Mouse (Mus musculus) embryonic facial prominence, embryonic 12.5 days (tissue): ENCODE results near the gene Paox. TPM values are rescaled to one million over a fixed set of nuclear protein-coding genes. Genes with fewer than 3 reads are reported as not detected.

ENCODE experiments used
- ATAC-seq: fragments of 200-750 bp; cut with Nextera tagmentation; 2 replicates; pipeline ENCODE4 v1.8.0; 2017; ENCODE audit not compliant: insufficient number of reproducible peaks, insufficient read depth, low FRiP score, low TSS enrichment
- H3K27ac ChIP-seq: fragments of 300-500 bp; sonication (generic); 2 replicates; pipeline ENCODE4 v1.5.1; 2016; ENCODE audit warnings: mild to moderate bottlenecking
- H3K27me3 ChIP-seq: fragments of 300-500 bp; sonication (generic); 2 replicates; pipeline ENCODE4 v1.6.1; 2016; ENCODE audit warnings: mild to moderate bottlenecking, moderate library complexity
- H3K36me3 ChIP-seq: fragments of 300-500 bp; sonication (generic); 2 replicates; pipeline ENCODE4 v1.6.1; 2016; ENCODE audit warnings: mild to moderate bottlenecking
- H3K4me1 ChIP-seq: fragments of 300-500 bp; sonication (generic); 2 replicates; pipeline ENCODE4 v1.6.1; 2016
- H3K4me2 ChIP-seq: fragments of 300-500 bp; sonication (generic); replicated peaks from 2 replicates; pipeline ENCODE4 v1.6.1; 2016; ENCODE audit warnings: mild to moderate bottlenecking, moderate library complexity
- H3K4me3 ChIP-seq: fragments of 300-500 bp; sonication (generic); 2 replicates; pipeline ENCODE4 v1.5.1; 2016; ENCODE audit warnings: mild to moderate bottlenecking
- H3K9ac ChIP-seq: fragments of 300-500 bp; sonication (generic); 2 replicates; pipeline ENCODE4 v1.6.1; 2016; ENCODE audit warnings: mild to moderate bottlenecking, moderate library complexity
- H3K9me3 ChIP-seq: fragments of 300-500 bp; sonication (generic); 2 replicates; pipeline ENCODE4 v1.6.1; 2016; ENCODE audit warnings: mild to moderate bottlenecking, moderate library complexity
- WGBS: fragments of 180-500 bp; shearing (Covaris S2); methylation state at CpG from one replicate; pipeline ENCODE4 v1.1.7; 2016; 5-methylcytosine and 5-hydroxymethylcytosine counted together
- polyA plus RNA-seq: library from polyadenylated mRNA; unstranded; fragments of >200 nt; fragmentation: Nextera tagmentation; extraction: Ambion mirVana; gene quantifications from 2 replicates; pipeline ENCODE4 v1.2.1, GENCODE M21; 2016

Paox gene
- polyA plus RNA-seq, 1 experiment from 2014 or later, result 19.1 TPM

DNA sequence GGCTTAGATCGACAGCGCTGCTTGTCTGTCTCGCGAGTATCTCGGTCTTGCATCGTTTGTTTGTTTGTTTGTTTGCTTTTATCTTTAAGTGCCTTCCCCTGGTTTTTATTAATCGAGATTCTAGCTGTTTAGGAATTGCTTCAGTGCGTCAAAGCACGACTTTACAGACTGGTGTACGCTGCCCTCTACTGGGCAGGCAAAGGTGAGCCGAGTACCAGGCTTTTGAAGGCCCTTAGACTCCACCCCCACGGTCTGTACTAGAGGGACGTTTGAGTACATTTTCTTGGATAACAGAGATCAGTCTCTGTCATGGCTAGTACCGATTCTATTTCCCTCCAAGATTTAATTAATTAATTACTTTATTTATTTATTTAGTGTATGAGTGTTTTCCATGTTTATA, 25.8 kb downstream of the Paox start:
- ATAC-seq, result no peak
- Histone ChIP-seq H3K9ac (no peak overlapping the region), H3K4me2 (no peak overlapping the region), H3K27ac (no peak overlapping the region), H3K9me3 (no peaks in the 10 kb centered on the region), H3K4me3 (no peak overlapping the region), H3K4me1 (peaks cover 5% of the 10 kb centered on the region; the same call in 1 of the 2 replicates), H3K27me3 (no peaks in the 10 kb centered on the region), H3K36me3 (no peaks in the 10 kb centered on the region)
- 5% methylated on average over 14 of the region's 14 CpGs for WGBS

- no peaks in the 10 kb centered on the region for H3K4me1 ChIP-seq
- H3K9ac ChIP-seq, result no peak overlapping the region
- no peaks in the 10 kb centered on the region for H3K27me3 ChIP-seq
- ATAC-seq, result no peak
- no peak overlapping the region for H3K27ac ChIP-seq
- H3K4me2 ChIP-seq, result no peak overlapping the region
- 0 out of 2 replicates have a peak, but pooled peaks cover 4% of the 10 kb centered on the region for H3K36me3 ChIP-seq
- H3K4me3 ChIP-seq, result no peak overlapping the region
- no peaks in the 10 kb centered on the region for H3K9me3 ChIP-seq
- 80% methylated on average over 4 of the region's 4 CpGs for whole genome bisulfite sequencing
These were observed 29.0 kb downstream of the Paox start for GRCm38 (mm10) chr7:140144550-140144949.

GRCm38 (mm10) chr7:140153383-140153782, 37.8 kb downstream of the Paox start:
- Histone ChIP-seq H3K27ac (no peak overlapping the region), H3K9ac (peak overlapping the region; percentile 35), H3K4me1 (peaks cover 11% of the 10 kb centered on the region), H3K27me3 (peaks cover 33% of the 10 kb centered on the region), H3K4me3 (peak overlapping the region; percentile 26), H3K4me2 (peak overlapping the region; percentile 49), H3K36me3 (0 out of 2 replicates have a peak, but pooled peaks cover 4% of the 10 kb centered on the region), H3K9me3 (no peaks in the 10 kb centered on the region)
- WGBS, result 3% methylated on average over 28 of the region's 28 CpGs
- no peak for ATAC-seq

- WGBS, result 25% methylated on average over 4 of the region's 4 CpGs
- H3K9me3 ChIP-seq, result no peaks in the 10 kb centered on the region
- 0 out of 2 replicates have a peak, but pooled peaks have one; percentile 52 for ATAC-seq
- H3K4me2 ChIP-seq, result peak overlapping the region; percentile 57
- 0 out of 2 replicates have a peak, but pooled peaks cover 4% of the 10 kb centered on the region for H3K36me3 ChIP-seq
- peak overlapping the region; percentile 32 for H3K4me3 ChIP-seq
- H3K27me3 ChIP-seq, result peaks cover 33% of the 10 kb centered on the region
- H3K4me1 ChIP-seq, result peaks cover 11% of the 10 kb centered on the region
- no peak overlapping the region for H3K9ac ChIP-seq
- H3K27ac ChIP-seq, result no peak overlapping the region
These were observed 38.2 kb downstream of the Paox start for GRCm38 (mm10) chr7:140153829-140154217.

GRCm38 (mm10) chr7:140154218-140154927, 38.8 kb downstream of the Paox start, which contains the start of gene Sprn:
Gene Sprn (minus strand): TSS chr7:140154877.
- no peak for ATAC-seq
- H3K36me3 ChIP-seq, result 0 out of 2 replicates have a peak, but pooled peaks cover 4% of the 10 kb centered on the region
- WGBS, result 1% methylated on average over 27 of the region's 28 CpGs
- H3K9ac ChIP-seq, result peak within 1 kb of the TSS; percentile 42
- no peak within 1 kb of the TSS for H3K27ac ChIP-seq
- H3K4me3 ChIP-seq, result peak within 1 kb of the TSS; percentile 32
- peaks cover 11% of the 10 kb centered on the region for H3K4me1 ChIP-seq
- no peaks in the 10 kb centered on the region for H3K9me3 ChIP-seq
- H3K27me3 ChIP-seq, result peaks cover 33% of the 10 kb centered on the region
- peak within 1 kb of the TSS; percentile 57 for H3K4me2 ChIP-seq

DNA sequence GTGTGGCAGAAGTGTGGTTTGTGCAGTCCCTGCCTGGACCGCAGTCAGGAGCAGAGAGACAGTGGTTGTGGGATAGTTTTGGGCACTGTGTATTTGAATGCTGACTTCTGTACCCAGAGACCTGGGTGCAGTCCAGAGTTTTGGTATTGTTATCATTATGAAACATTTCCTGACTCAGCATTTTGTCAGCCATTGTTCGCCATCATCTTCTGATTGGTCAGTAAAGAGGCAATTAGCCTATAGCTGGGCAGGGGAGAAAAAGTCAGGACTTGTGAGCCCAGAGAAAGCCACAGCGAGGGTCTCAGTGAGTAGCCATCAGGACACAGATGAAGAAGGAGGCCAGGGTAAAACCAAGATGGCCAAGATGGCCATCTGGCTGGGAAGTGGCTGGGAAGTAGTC, 44.8 kb downstream of the Paox start:
- Histone ChIP-seq H3K4me3 (no peak overlapping the region), H3K4me1 (no peaks in the 10 kb centered on the region), H3K36me3 (no peaks in the 10 kb centered on the region), H3K9me3 (no peaks in the 10 kb centered on the region), H3K9ac (no peak overlapping the region), H3K27ac (no peak overlapping the region), H3K4me2 (no peak overlapping the region), H3K27me3 (peaks cover under 1% of the 10 kb centered on the region)
- 78% methylated on average over 3 of the region's 3 CpGs for WGBS
- no peak for ATAC-seq

- H3K9me3 ChIP-seq, result no peaks in the 10 kb centered on the region
- H3K4me2 ChIP-seq, result no peak within 1 kb of the TSS
- no peaks in the 10 kb centered on the region for H3K4me1 ChIP-seq
- H3K36me3 ChIP-seq, result no peaks in the 10 kb centered on the region
- 78% methylated on average over 7 of the region's 7 CpGs for WGBS
- no peaks in the 10 kb centered on the region for H3K27me3 ChIP-seq
- no peak within 1 kb of the TSS for H3K9ac ChIP-seq
- no peak for ATAC-seq
- no peak within 1 kb of the TSS for H3K4me3 ChIP-seq
- H3K27ac ChIP-seq, result no peak within 1 kb of the TSS
These were observed 49.1 kb downstream of the Paox start, which contains the start of gene Olfr522 for GRCm38 (mm10) chr7:140164664-140165063. Gene Olfr522 (minus strand): TSS chr7:140164764.

GRCm38 (mm10) chr7:140167950-140168349, 52.4 kb downstream of the Paox start:
- 83% methylated on average over 1 of the region's 1 CpGs for WGBS
- no peaks in the 10 kb centered on the region for H3K9me3 ChIP-seq
- H3K4me1 ChIP-seq, result no peaks in the 10 kb centered on the region

DNA sequence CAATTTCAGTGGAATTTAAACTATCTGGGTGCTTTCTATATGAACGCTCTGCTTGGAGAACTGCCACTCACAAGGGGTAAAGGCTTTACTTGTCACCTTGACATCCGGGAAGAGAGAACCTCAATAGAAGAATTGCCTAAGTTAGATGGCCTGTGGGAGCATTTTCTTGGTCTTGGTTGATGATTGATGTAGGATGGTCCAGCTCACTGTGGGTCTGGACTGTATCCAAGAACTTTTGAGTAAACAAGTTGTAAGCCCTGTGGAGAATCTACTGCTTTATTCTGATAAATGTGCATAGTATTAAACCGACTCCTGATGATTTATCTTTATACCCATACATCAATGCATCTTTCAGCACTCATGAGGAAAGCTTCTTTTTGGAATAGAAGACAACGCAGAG, 53.8 kb downstream of the Paox start:
- no peaks in the 10 kb centered on the region for H3K9me3 ChIP-seq
- H3K4me3 ChIP-seq, result no peak overlapping the region
- no peak for ATAC-seq
- H3K4me2 ChIP-seq, result no peak overlapping the region
- H3K4me1 ChIP-seq, result no peaks in the 10 kb centered on the region
- H3K27me3 ChIP-seq, result no peaks in the 10 kb centered on the region
- 70% methylated on average over 4 of the region's 4 CpGs for WGBS
- no peak overlapping the region for H3K9ac ChIP-seq
- H3K27ac ChIP-seq, result no peak overlapping the region
- no peaks in the 10 kb centered on the region for H3K36me3 ChIP-seq

More at GRCm38 (mm10) chr7:140167950-140168349, 52.4 kb downstream of the Paox start:
- H3K27me3 ChIP-seq, result no peaks in the 10 kb centered on the region
- no peak overlapping the region for H3K4me2 ChIP-seq
- no peak overlapping the region for H3K4me3 ChIP-seq
- no peak overlapping the region for H3K9ac ChIP-seq
- no peak overlapping the region for H3K27ac ChIP-seq
- ATAC-seq, result no peak
- H3K36me3 ChIP-seq, result no peaks in the 10 kb centered on the region

DNA sequence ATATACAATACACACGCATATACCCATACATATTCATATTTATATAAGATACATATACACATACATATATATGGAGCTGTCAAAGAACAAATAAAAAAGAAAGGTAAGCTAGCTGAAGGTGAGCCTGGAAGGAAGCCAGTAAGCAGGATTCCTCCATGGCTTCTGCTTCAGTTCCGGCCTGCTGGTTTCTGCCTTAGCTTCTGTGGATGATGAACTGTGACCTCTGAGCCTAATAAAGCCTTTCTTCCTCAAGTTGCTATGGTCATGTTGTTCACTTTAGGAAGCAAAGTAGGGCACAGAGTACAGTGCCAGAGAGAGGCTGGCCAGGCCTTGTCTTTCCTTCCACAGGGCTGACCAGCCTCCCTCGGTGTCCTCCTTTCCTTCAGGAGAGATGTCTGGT, 55.3 kb downstream of the Paox start:
- 91% methylated on average over 3 of the region's 3 CpGs for WGBS
- no peaks in the 10 kb centered on the region for H3K36me3 ChIP-seq
- no peaks in the 10 kb centered on the region for H3K9me3 ChIP-seq
- H3K9ac ChIP-seq, result no peak overlapping the region
- H3K27me3 ChIP-seq, result no peaks in the 10 kb centered on the region
- no peaks in the 10 kb centered on the region for H3K4me1 ChIP-seq
- no peak overlapping the region for H3K4me2 ChIP-seq
- H3K27ac ChIP-seq, result no peak overlapping the region
- ATAC-seq, result no peak
- H3K4me3 ChIP-seq, result no peak overlapping the region

GRCm38 (mm10) chr7:140172936-140173335, 57.3 kb downstream of the Paox start, which contains the start of gene Olfr523:
Gene Olfr523 (plus strand): TSS chr7:140173217.
- WGBS, result 55% methylated on average over 1 of the region's 1 CpGs

GRCm38 (mm10) chr7:140179176-140179575, 63.6 kb downstream of the Paox start:
- no peaks in the 10 kb centered on the region for H3K4me1 ChIP-seq
- no peak overlapping the region for H3K9ac ChIP-seq
- no peak overlapping the region for H3K4me2 ChIP-seq
- no peak overlapping the region for H3K27ac ChIP-seq
- no peak for ATAC-seq
- no peaks in the 10 kb centered on the region for H3K36me3 ChIP-seq
- no peaks in the 10 kb centered on the region for H3K27me3 ChIP-seq
- WGBS, result 92% methylated on average over 2 of the region's 2 CpGs
- no peaks in the 10 kb centered on the region for H3K9me3 ChIP-seq
- H3K4me3 ChIP-seq, result no peak overlapping the region

More at GRCm38 (mm10) chr7:140172936-140173335, 57.3 kb downstream of the Paox start, which contains the start of gene Olfr523:
- no peak within 1 kb of the TSS for H3K4me2 ChIP-seq
- H3K27ac ChIP-seq, result no peak within 1 kb of the TSS
- H3K9ac ChIP-seq, result no peak within 1 kb of the TSS
- no peaks in the 10 kb centered on the region for H3K36me3 ChIP-seq
- H3K4me3 ChIP-seq, result no peak within 1 kb of the TSS
- H3K27me3 ChIP-seq, result no peaks in the 10 kb centered on the region
- no peaks in the 10 kb centered on the region for H3K9me3 ChIP-seq
- H3K4me1 ChIP-seq, result no peaks in the 10 kb centered on the region
- ATAC-seq, result no peak
